Mouse (Mus musculus) MEL (cell line): ENCODE measurements at regions not wholly inside any gene's neighbourhood (a gene's known extent, or its start where the extent isn't known, plus 50 kb on each side); places are given as distances from the start of the nearest gene placed in this dataset.

Source experiments
- CHD2 ChIP-seq: IDR thresholded peaks from 2 replicates; pipeline ENCODE4 v1.6.1; 2011; ENCODE audit warnings: low read length, improper control_type of control experiment
- CTCF ChIP-seq, 3 experiments: IDR thresholded peaks in 2 of 3; conservative IDR thresholded peaks in 1 of 3; 2 replicates each; pipeline ENCODE4 v1.5.1; 2011 to 2012; ENCODE audit warnings: low read length in 3 of 3, low read depth in 2 of 3, mild to moderate bottlenecking in 2 of 3, improper control_type of control experiment in 1 of 3, inconsistent platforms in 1 of 3, mixed read lengths in 1 of 3, moderate library complexity in 1 of 3; ENCODE audit not compliant: control insufficient read depth in 1 of 3, insufficient read depth in 1 of 3, poor library complexity in 1 of 3, severe bottlenecking in 1 of 3
- E2F4 ChIP-seq: IDR thresholded peaks from 2 replicates; pipeline ENCODE4 v1.6.1; 2011; ENCODE audit warnings: low read depth, low read length, improper control_type of control experiment, borderline replicate concordance
- GATA1 ChIP-seq: IDR thresholded peaks from 2 replicates; pipeline ENCODE4 v1.6.1; 2011; ENCODE audit warnings: low read depth, low read length, improper control_type of control experiment
- HCFC1 ChIP-seq: IDR thresholded peaks from 2 replicates; pipeline ENCODE4 v1.6.1; 2012; ENCODE audit warnings: low read depth, mild to moderate bottlenecking, inconsistent platforms, low read length, improper control_type of control experiment, moderate library complexity
- MYB ChIP-seq: IDR thresholded peaks from 2 replicates; pipeline ENCODE4 v1.6.1; 2011; ENCODE audit warnings: mild to moderate bottlenecking, low read depth, low read length, improper control_type of control experiment
- POLR2A ChIP-seq, 2 experiments: IDR thresholded peaks; 2 replicates each; pipeline ENCODE4 v1.6.1; 2011 to 2012; ENCODE audit warnings: low read length in 2 of 2, mild to moderate bottlenecking in 2 of 2, control low read depth in 1 of 2, improper control_type of control experiment in 1 of 2, low read depth in 1 of 2, moderate library complexity in 1 of 2; ENCODE audit not compliant: control insufficient read depth in 1 of 2, insufficient read depth in 1 of 2, poor library complexity in 1 of 2
- SMC3 ChIP-seq: IDR thresholded peaks from 2 replicates; pipeline ENCODE4 v1.6.1; 2011; ENCODE audit warnings: low read depth, low read length, improper control_type of control experiment
- TAL1 ChIP-seq: IDR thresholded peaks from 2 replicates; pipeline ENCODE4 v1.6.1; 2012; ENCODE audit warnings: mild to moderate bottlenecking, inconsistent platforms, low read length, moderate library complexity, mixed read lengths
- ZNF384 ChIP-seq: IDR thresholded peaks from 2 replicates; pipeline ENCODE4 v1.6.1; 2012; ENCODE audit warnings: low read depth, mild to moderate bottlenecking, inconsistent platforms, low read length, improper control_type of control experiment

DNA sequence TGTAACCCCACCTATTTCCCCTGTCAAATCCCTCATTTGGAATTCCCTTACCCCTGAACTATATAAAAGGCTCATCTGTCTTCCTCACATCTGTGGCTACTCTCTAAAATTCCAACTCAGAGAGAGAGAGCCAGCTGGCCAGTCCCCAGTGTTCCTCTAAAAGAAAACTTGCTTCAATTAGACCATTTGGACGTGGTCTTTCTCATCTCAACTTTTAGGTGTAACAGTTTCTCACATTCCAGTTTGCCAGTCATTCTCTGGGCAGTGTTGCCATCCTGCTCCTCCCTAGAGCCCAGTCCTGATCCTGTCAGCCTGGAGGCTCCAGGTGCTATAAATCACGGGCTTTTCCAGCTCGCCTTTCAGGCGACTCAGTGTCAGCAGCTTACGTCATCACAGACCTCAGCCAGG, 56.3 kb upstream of the Zfp366 start:
- no peak for TF ChIP-seq CTCF (IDR thresholded peaks at IDR 0.05 in 2 of 3, conservative IDR thresholded peaks at IDR 0.05 in 1 of 3; ENCODE audit: control insufficient read depth in 1 of 3, insufficient read depth in 1 of 3, low read depth in 2 of 3, low read length in 3 of 3, poor library complexity in 1 of 3, severe bottlenecking in 1 of 3)
- no peak for TF ChIP-seq POLR2A (IDR thresholded peaks at IDR 0.05; ENCODE audit: control insufficient read depth in 1 of 2, insufficient read depth in 1 of 2, low read depth in 1 of 2, low read length in 2 of 2, poor library complexity in 1 of 2)
- no peak for TF ChIP-seq HCFC1
- no peak for TF ChIP-seq ZNF384
- TF ChIP-seq GATA1: no peak
- TF ChIP-seq TAL1: no peak
- no peak for TF ChIP-seq E2F4
- TF ChIP-seq CHD2: no peak
- TF ChIP-seq SMC3: no peak
- no peak for TF ChIP-seq MYB
